Mouse (Mus musculus) heart, embryonic 14.5 days (tissue): ENCODE results near the gene Zfhx3. TPM values are rescaled to one million over a fixed set of nuclear protein-coding genes. Genes with fewer than 3 reads are reported as not detected.

Source experiments
- ATAC-seq: fragments of 200-750 bp; cut with Nextera tagmentation; 2 replicates; pipeline ENCODE4 v1.8.0; 2017; ENCODE audit warnings: low read depth, moderate TSS enrichment; ENCODE audit not compliant: insufficient number of reproducible peaks, insufficient read depth, low FRiP score
- H3K27ac ChIP-seq, 2 experiments: fragments of 200-500 bp in 1 of 2; fragments of 300-500 bp in 1 of 2; sonication (generic) in 1 of 2; replicated peaks in 1 of 2; 2 replicates each; pipeline ENCODE4 v1.5.1; 2012 to 2014; ENCODE audit warnings: low read depth in 2 of 2, low read length in 2 of 2, control low read depth in 1 of 2, mild to moderate bottlenecking in 1 of 2, mixed read lengths in 1 of 2; ENCODE audit not compliant: control insufficient read depth in 1 of 2, insufficient read depth in 1 of 2
- H3K27me3 ChIP-seq: fragments of 300-500 bp; sonication (generic); 2 replicates; pipeline ENCODE4 v1.6.1; 2014; ENCODE audit warnings: mild to moderate bottlenecking, low read length, control low read depth; ENCODE audit not compliant: control insufficient read depth, insufficient read depth
- H3K36me3 ChIP-seq: fragments of 300-500 bp; sonication (generic); 2 replicates; pipeline ENCODE4 v1.6.1; 2014; ENCODE audit warnings: mild to moderate bottlenecking, control low read depth, low read length, mixed read lengths; ENCODE audit not compliant: control insufficient read depth, insufficient read depth
- H3K4me1 ChIP-seq, 2 experiments: fragments of 200-500 bp in 1 of 2; fragments of 300-500 bp in 1 of 2; sonication (generic) in 1 of 2; 2 replicates each; pipeline ENCODE4 v1.6.1; 2012 to 2014; ENCODE audit warnings: low read length in 2 of 2, control low read depth in 1 of 2, mixed read lengths in 1 of 2; ENCODE audit not compliant: control insufficient read depth in 2 of 2, insufficient read depth in 2 of 2
- H3K4me2 ChIP-seq: fragments of 300-500 bp; sonication (generic); 2 replicates; pipeline ENCODE4 v1.6.1; 2014; ENCODE audit warnings: mild to moderate bottlenecking, low read length
- H3K4me3 ChIP-seq, 2 experiments: fragments of 200-500 bp in 1 of 2; fragments of 300-500 bp in 1 of 2; sonication (generic) in 1 of 2; 2 replicates each; pipeline ENCODE4 v1.5.1; 2012 to 2014; ENCODE audit warnings: low read length in 2 of 2, mild to moderate bottlenecking in 2 of 2, control low read depth in 1 of 2, low read depth in 1 of 2, moderate library complexity in 1 of 2; ENCODE audit not compliant: control insufficient read depth in 1 of 2, insufficient read depth in 1 of 2
- H3K9ac ChIP-seq: fragments of 300-500 bp; sonication (generic); 2 replicates; pipeline ENCODE4 v1.6.1; 2014; ENCODE audit warnings: mild to moderate bottlenecking, low read length
- H3K9me3 ChIP-seq: fragments of 300-500 bp; sonication (generic); 2 replicates; pipeline ENCODE4 v1.6.1; 2016; ENCODE audit warnings: low read length, control low read depth; ENCODE audit not compliant: control insufficient read depth
- WGBS: fragments of 180-500 bp; shearing (Covaris S2); extraction: QIAGEN DNeasy Blood & Tissue Kit; methylation state at CpG from one replicate; pipeline ENCODE4 v1.1.7; 2014; 5-methylcytosine and 5-hydroxymethylcytosine counted together
- polyA plus RNA-seq: library from polyadenylated mRNA; unstranded; fragments of >200 nt; fragmentation: Nextera tagmentation; extraction: Ambion mirVana; gene quantifications from 2 replicates; pipeline ENCODE4 v1.2.1, GENCODE M21; 2014

Gene Zfhx3
- polyA plus RNA-seq, 1 experiment from 2014 or later, result 6.4 TPM

GRCm38 (mm10) chr8:108740443-108740842 lies 798.0 kb downstream of the Zfhx3 start:
- no peak overlapping the region for H3K4me3 ChIP-seq
- no peaks in the 10 kb centered on the region for H3K27me3 ChIP-seq
- peaks cover 20% of the 10 kb centered on the region in 2 experiments for H3K4me1 ChIP-seq
- H3K27ac ChIP-seq, result no peak overlapping the region
- H3K9ac ChIP-seq, result no peak overlapping the region
- no peaks in the 10 kb centered on the region for H3K9me3 ChIP-seq
- no peaks in the 10 kb centered on the region for H3K36me3 ChIP-seq
- ATAC-seq, result no peak
- no peak overlapping the region for H3K4me2 ChIP-seq
- WGBS, result 87% methylated on average over 13 of the region's 13 CpGs

GRCm38 (mm10) chr8:108741651-108742050 lies 799.2 kb downstream of the Zfhx3 start:
- Histone ChIP-seq H3K36me3 (no peaks in the 10 kb centered on the region), H3K4me1 (peaks cover 18 to 21% of the 10 kb centered on the region in 2 experiments), H3K9me3 (no peaks in the 10 kb centered on the region), H3K9ac (no peak overlapping the region), H3K4me3 (no peak overlapping the region), H3K27ac (no peak overlapping the region), H3K4me2 (no peak overlapping the region), H3K27me3 (no peaks in the 10 kb centered on the region)
- ATAC-seq, result no peak
- WGBS, result 80% methylated on average over 4 of the region's 4 CpGs

GRCm38 (mm10) chr8:108742465-108742864 lies 800.0 kb downstream of the Zfhx3 start:
- Histone ChIP-seq H3K36me3 (no peaks in the 10 kb centered on the region), H3K9ac (no peak overlapping the region), H3K9me3 (no peaks in the 10 kb centered on the region), H3K4me2 (no peak overlapping the region), H3K4me1 (peaks cover 15 to 17% of the 10 kb centered on the region in 2 experiments), H3K27ac (no peak overlapping the region), H3K27me3 (no peaks in the 10 kb centered on the region), H3K4me3 (no peak overlapping the region)
- 84% methylated on average over 10 of the region's 10 CpGs for WGBS
- ATAC-seq, result no peak

- no peaks in the 10 kb centered on the region for H3K36me3 ChIP-seq
- peaks cover 17 to 22% of the 10 kb centered on the region in 2 experiments for H3K4me1 ChIP-seq
- no peaks in the 10 kb centered on the region for H3K9me3 ChIP-seq
- WGBS, result 11% methylated on average over 7 of the region's 7 CpGs
- H3K27ac ChIP-seq, result no peak overlapping the region
- no peaks in the 10 kb centered on the region for H3K27me3 ChIP-seq
- no peak overlapping the region for H3K9ac ChIP-seq
- ATAC-seq, result peak; percentile 52
- H3K4me3 ChIP-seq, result no peak overlapping the region
- no peak overlapping the region for H3K4me2 ChIP-seq
These were observed 800.8 kb downstream of the Zfhx3 start for GRCm38 (mm10) chr8:108743238-108743637.

- no peaks in the 10 kb centered on the region for H3K27me3 ChIP-seq
- no peak for ATAC-seq
- H3K36me3 ChIP-seq, result no peaks in the 10 kb centered on the region
- no peak overlapping the region for H3K27ac ChIP-seq
- peaks cover 23 to 34% of the 10 kb centered on the region in 2 experiments for H3K4me1 ChIP-seq
- 89% methylated on average over 7 of the region's 7 CpGs for WGBS
- H3K4me2 ChIP-seq, result no peak overlapping the region
- no peaks in the 10 kb centered on the region for H3K9me3 ChIP-seq
- no peak overlapping the region for H3K4me3 ChIP-seq
- no peak overlapping the region for H3K9ac ChIP-seq
These were observed 803.1 kb downstream of the Zfhx3 start for GRCm38 (mm10) chr8:108745551-108745950.

GRCm38 (mm10) chr8:108748095-108748494 lies 805.7 kb downstream of the Zfhx3 start:
- Histone ChIP-seq H3K27ac (no peak overlapping the region), H3K4me1 (peaks cover 21 to 30% of the 10 kb centered on the region in 2 experiments), H3K36me3 (no peaks in the 10 kb centered on the region), H3K9me3 (no peaks in the 10 kb centered on the region), H3K4me2 (no peak overlapping the region), H3K9ac (no peak overlapping the region), H3K4me3 (no peak overlapping the region), H3K27me3 (no peaks in the 10 kb centered on the region)
- no peak for ATAC-seq
- 61% methylated on average over 11 of the region's 11 CpGs for WGBS

- 0 out of 2 replicates have a peak overlapping the region, but pooled peaks have one; percentile 22 for H3K9ac ChIP-seq
- 25% methylated on average over 6 of the region's 6 CpGs for WGBS
- H3K4me1 ChIP-seq, result peaks cover 18 to 25% of the 10 kb centered on the region in 2 experiments
- H3K9me3 ChIP-seq, result no peaks in the 10 kb centered on the region
- H3K27ac ChIP-seq, result peak overlapping the region; percentile 24 to 31; a peak in 2 of 4 replicates
- ATAC-seq, result 0 out of 2 replicates have a peak, but pooled peaks have one; percentile 27
- H3K36me3 ChIP-seq, result no peaks in the 10 kb centered on the region
- no peak overlapping the region for H3K4me3 ChIP-seq
- no peaks in the 10 kb centered on the region for H3K27me3 ChIP-seq
- peak overlapping the region; percentile 11; the same call in 1 of the 2 replicates for H3K4me2 ChIP-seq
These were observed 806.5 kb downstream of the Zfhx3 start for GRCm38 (mm10) chr8:108748851-108749376.

- H3K4me2 ChIP-seq, result no peak overlapping the region
- ATAC-seq, result no peak
- no peaks in the 10 kb centered on the region for H3K36me3 ChIP-seq
- H3K9ac ChIP-seq, result no peak overlapping the region
- H3K27ac ChIP-seq, result no peak overlapping the region
- H3K27me3 ChIP-seq, result no peaks in the 10 kb centered on the region
- 83% methylated on average over 9 of the region's 9 CpGs for WGBS
- H3K4me3 ChIP-seq, result no peak overlapping the region
- no peaks in the 10 kb centered on the region for H3K9me3 ChIP-seq
- H3K4me1 ChIP-seq, result peaks cover 19 to 32% of the 10 kb centered on the region in 2 experiments
These were observed 808.4 kb downstream of the Zfhx3 start for GRCm38 (mm10) chr8:108750806-108751205.
